Mouse (Mus musculus): ENCODE results near the gene Ano8. TPM values are rescaled to one million over a fixed set of nuclear protein-coding genes. Genes with fewer than 3 reads are reported as not detected.
A peak's percentile ranks its signal among the peaks of the same experiment; 100 is the strongest.
"Not testable (repeated sequence)": the region's sequence is repeated elsewhere in the genome, so short reads cannot be mapped to it uniquely, and the experiment has no call there.

Gene Ano8
- total RNA-seq (2017), result 5.4 and 6.6 TPM in 2 replicates

GRCm38 (mm10) chr8:71485142-71486135 lies at the start of gene Ano8:
TSS of gene Ano8 (minus strand) at chr8:71485963.
- peak; percentile 55 for ATAC-seq (replicated peaks; ENCODE audit: low read depth, poor library complexity, severe bottlenecking)

- no peak for ATAC-seq (replicated peaks; ENCODE audit: low read depth, poor library complexity, severe bottlenecking)
Observed at GRCm38 (mm10) chr8:71534263-71534810, 48.6 kb upstream of the Ano8 start.

GRCm38 (mm10) chr8:71530735-71531467 lies 45.1 kb upstream of the Ano8 start:
- not testable (repeated sequence) for ATAC-seq (replicated peaks; ENCODE audit: low read depth, poor library complexity, severe bottlenecking)

- ATAC-seq (replicated peaks; ENCODE audit: low read depth, poor library complexity, severe bottlenecking), result peak; percentile 89
Observed at GRCm38 (mm10) chr8:71528362-71529073, 42.8 kb upstream of the Ano8 start.

GRCm38 (mm10) chr8:71527162-71527870 lies 41.6 kb upstream of the Ano8 start:
- ATAC-seq (replicated peaks; ENCODE audit: low read depth, poor library complexity, severe bottlenecking), result no peak

GRCm38 (mm10) chr8:71526272-71526671 lies 40.5 kb upstream of the Ano8 start:
- no peak for ATAC-seq (replicated peaks; ENCODE audit: low read depth, poor library complexity, severe bottlenecking)

- ATAC-seq (replicated peaks; ENCODE audit: low read depth, poor library complexity, severe bottlenecking), result no peak
Observed at GRCm38 (mm10) chr8:71525226-71526050, 39.7 kb upstream of the Ano8 start, which contains the start of gene Ccdc194. TSS of gene Ccdc194 (minus strand) at chr8:71525711.

GRCm38 (mm10) chr8:71521634-71522033 lies 35.9 kb upstream of the Ano8 start:
- peak; percentile 96 for ATAC-seq (replicated peaks; ENCODE audit: low read depth, poor library complexity, severe bottlenecking)

GRCm38 (mm10) chr8:71519037-71519825 lies 33.5 kb upstream of the Ano8 start:
- peak; percentile 70 for ATAC-seq (replicated peaks; ENCODE audit: low read depth, poor library complexity, severe bottlenecking)

- no peak for ATAC-seq (replicated peaks; ENCODE audit: low read depth, poor library complexity, severe bottlenecking)
Observed at GRCm38 (mm10) chr8:71516786-71517185, 31.0 kb upstream of the Ano8 start.

GRCm38 (mm10) chr8:71515043-71515442 lies 29.3 kb upstream of the Ano8 start:
- ATAC-seq (replicated peaks; ENCODE audit: low read depth, poor library complexity, severe bottlenecking), result no peak

GRCm38 (mm10) chr8:71513018-71513754 lies 27.4 kb upstream of the Ano8 start:
- no peak for ATAC-seq (replicated peaks; ENCODE audit: low read depth, poor library complexity, severe bottlenecking)

- ATAC-seq (replicated peaks; ENCODE audit: low read depth, poor library complexity, severe bottlenecking), result peak; percentile 85
Observed at GRCm38 (mm10) chr8:71511644-71512043, 25.9 kb upstream of the Ano8 start, which contains the start of gene Plvap. TSS of gene Plvap (minus strand) at chr8:71511752.

GRCm38 (mm10) chr8:71509316-71509715 lies 23.6 kb upstream of the Ano8 start:
- ATAC-seq (replicated peaks; ENCODE audit: low read depth, poor library complexity, severe bottlenecking), result no peak

GRCm38 (mm10) chr8:71507589-71508104 lies 21.9 kb upstream of the Ano8 start:
- ATAC-seq (replicated peaks; ENCODE audit: low read depth, poor library complexity, severe bottlenecking), result peak; percentile 51

GRCm38 (mm10) chr8:71505979-71506378 lies 20.2 kb upstream of the Ano8 start:
- no peak for ATAC-seq (replicated peaks; ENCODE audit: low read depth, poor library complexity, severe bottlenecking)

- no peak for ATAC-seq (replicated peaks; ENCODE audit: low read depth, poor library complexity, severe bottlenecking)
Observed at GRCm38 (mm10) chr8:71505326-71505725, 19.6 kb upstream of the Ano8 start.
